Mouse (Mus musculus) liver, embryonic 12.5 days (tissue): ENCODE measurements at regions not wholly inside any gene's neighbourhood (a gene's known extent, or its start where the extent isn't known, plus 50 kb on each side); places are given as distances from the start of the nearest gene placed in this dataset.

Experiments used
- ATAC-seq: fragments of 200-750 bp; cut with Nextera tagmentation; 2 replicates; pipeline ENCODE4 v1.8.0; 2017; ENCODE audit warnings: moderate number of reproducible peaks, mild to moderate bottlenecking, moderate library complexity
- H3K27ac ChIP-seq: fragments of 300-500 bp; sonication (generic); 2 replicates; pipeline ENCODE4 v1.5.1; 2016; ENCODE audit warnings: mild to moderate bottlenecking
- H3K27me3 ChIP-seq: fragments of 300-500 bp; sonication (generic); replicated peaks from 2 replicates; pipeline ENCODE4 v1.6.1; 2016; ENCODE audit warnings: mild to moderate bottlenecking, moderate library complexity
- H3K36me3 ChIP-seq: fragments of 300-500 bp; sonication (generic); 2 replicates; pipeline ENCODE4 v1.6.1; 2016; ENCODE audit warnings: mild to moderate bottlenecking, moderate library complexity
- H3K4me1 ChIP-seq: fragments of 300-500 bp; sonication (generic); 2 replicates; pipeline ENCODE4 v1.6.1; 2016
- H3K4me2 ChIP-seq: fragments of 300-500 bp; sonication (generic); 2 replicates; pipeline ENCODE4 v1.6.1; 2016; ENCODE audit warnings: mild to moderate bottlenecking, moderate library complexity
- H3K4me3 ChIP-seq: fragments of 300-500 bp; sonication (generic); 2 replicates; pipeline ENCODE4 v1.5.1; 2016; ENCODE audit warnings: mild to moderate bottlenecking, moderate library complexity
- H3K9ac ChIP-seq: fragments of 300-500 bp; sonication (generic); 2 replicates; pipeline ENCODE4 v1.6.1; 2016; ENCODE audit warnings: mild to moderate bottlenecking, moderate library complexity
- H3K9me3 ChIP-seq: fragments of 300-500 bp; sonication (generic); replicated peaks from 2 replicates; pipeline ENCODE4 v1.6.1; 2016; ENCODE audit warnings: mild to moderate bottlenecking, moderate library complexity
- WGBS: fragments of 180-500 bp; shearing (Covaris S2); methylation state at CpG from one replicate; pipeline ENCODE4 v1.1.7; 2016; ENCODE audit not compliant: insufficient replicate concordance; 5-methylcytosine and 5-hydroxymethylcytosine counted together

DNA sequence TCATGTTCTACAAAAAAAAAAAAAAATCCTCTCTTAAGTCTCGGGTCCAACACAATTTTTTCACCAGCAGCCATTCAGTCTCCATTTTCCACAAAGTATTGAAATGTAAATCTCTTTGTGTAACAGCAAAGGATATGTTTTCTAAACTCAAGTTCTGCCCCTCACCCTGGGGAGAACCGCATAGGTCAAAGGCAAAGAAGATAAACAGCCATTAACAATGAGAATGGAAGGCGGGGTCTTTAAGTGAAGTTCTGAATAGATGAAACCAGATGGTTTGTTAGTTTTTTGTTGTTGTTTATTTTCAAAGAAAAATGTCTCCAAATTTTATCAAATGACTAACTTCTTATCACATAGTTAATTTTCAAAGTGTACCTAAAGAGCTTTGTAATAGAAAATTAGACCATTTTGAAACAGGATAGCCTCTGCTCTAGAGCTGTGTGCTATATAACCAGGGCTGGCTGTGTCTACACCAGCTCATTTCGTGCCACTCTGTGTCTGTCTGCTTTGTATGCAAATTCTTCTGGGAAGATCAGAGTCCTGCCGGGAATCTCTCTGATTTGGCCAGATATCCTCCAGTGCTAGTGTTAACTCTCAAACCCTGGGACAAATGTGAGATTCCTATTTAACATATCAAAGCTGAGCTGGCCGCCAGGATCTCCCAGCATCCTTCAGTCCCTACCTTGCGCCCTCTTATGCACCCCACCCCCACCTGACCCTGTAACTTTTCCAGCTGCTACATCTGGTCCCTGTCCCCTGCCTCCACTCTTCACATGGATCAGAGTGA is 240.9 kb downstream of the Qk start:
- 51% methylated on average over 7 of the region's 7 CpGs for WGBS
- no peak for ATAC-seq
- Histone ChIP-seq H3K27me3 (no peaks in the 10 kb centered on the region), H3K36me3 (no peaks in the 10 kb centered on the region), H3K27ac (no peak overlapping the region), H3K4me3 (no peak overlapping the region), H3K4me1 (no peaks in the 10 kb centered on the region), H3K4me2 (no peak overlapping the region), H3K9ac (no peak overlapping the region), H3K9me3 (no peaks in the 10 kb centered on the region)

DNA sequence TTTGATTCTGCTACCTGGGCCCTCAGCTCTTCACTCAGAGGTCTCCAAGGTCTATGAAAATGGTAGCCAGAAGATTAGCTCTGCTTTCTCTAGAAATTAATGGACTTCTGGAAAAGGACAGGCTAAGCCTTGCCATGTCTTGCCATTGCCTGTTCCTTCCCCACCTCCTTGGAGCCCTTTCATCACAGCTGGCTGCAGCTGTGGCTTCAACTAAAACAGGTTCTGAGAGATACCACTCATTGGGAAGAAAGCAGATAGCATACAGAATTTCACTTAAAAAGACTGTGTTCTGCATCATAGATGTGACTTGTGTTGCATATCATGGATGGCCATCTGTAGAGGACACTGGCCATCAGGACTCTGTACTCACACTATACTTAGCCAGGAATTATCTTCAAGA is 246.4 kb downstream of the Qk start:
- no peak overlapping the region for H3K9ac ChIP-seq
- no peak overlapping the region for H3K27ac ChIP-seq
- no peaks in the 10 kb centered on the region for H3K9me3 ChIP-seq
- no peaks in the 10 kb centered on the region for H3K36me3 ChIP-seq
- no peaks in the 10 kb centered on the region for H3K4me1 ChIP-seq
- H3K4me2 ChIP-seq: no peak overlapping the region
- H3K27me3 ChIP-seq: no peaks in the 10 kb centered on the region
- no peak overlapping the region for H3K4me3 ChIP-seq
- no peak for ATAC-seq

DNA sequence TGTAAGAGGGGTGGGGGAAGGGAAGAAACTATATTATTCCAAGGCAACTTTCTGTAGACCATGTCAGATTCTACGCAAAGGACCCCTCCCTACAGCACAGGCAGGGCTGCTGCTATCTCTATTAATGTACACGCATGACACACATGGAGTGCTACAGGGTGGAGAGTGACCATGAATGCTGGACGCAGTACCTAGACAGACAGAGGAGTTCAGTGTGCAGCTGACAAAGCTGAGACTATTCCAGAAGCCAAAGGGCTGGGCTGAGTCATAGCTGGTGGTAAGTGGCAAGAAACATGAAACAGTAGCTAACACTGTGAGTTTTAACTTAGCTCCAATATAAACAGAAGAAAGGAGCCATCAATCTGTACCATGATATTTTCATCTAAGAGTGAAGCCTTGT is 250.4 kb downstream of the Qk start:
- WGBS: 71% methylated on average over 3 of the region's 3 CpGs
- ATAC-seq: no peak
- H3K27me3 ChIP-seq: no peaks in the 10 kb centered on the region

DNA sequence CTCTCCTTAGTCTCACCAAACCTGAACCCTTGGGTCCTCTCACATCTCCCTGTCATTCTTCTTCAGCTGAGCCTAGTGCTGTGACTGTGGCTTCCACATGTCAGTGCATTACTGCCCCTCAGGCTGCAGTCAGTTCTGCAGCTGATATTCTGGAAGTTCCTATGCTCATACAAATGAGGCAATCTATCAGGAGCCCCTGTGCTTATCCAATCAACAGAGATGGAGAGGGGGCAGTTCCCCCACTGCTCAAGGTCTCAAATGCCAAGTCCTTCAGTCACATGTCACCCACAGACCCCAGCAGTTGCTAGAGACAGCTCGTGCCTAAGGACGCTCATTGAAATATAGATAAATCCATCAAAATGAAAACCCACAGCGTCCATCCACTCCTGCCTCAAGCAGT is 254.5 kb downstream of the Qk start:
- no peak for ATAC-seq
- Histone ChIP-seq H3K9ac (no peak overlapping the region), H3K27me3 (no peaks in the 10 kb centered on the region), H3K27ac (no peak overlapping the region), H3K4me1 (no peaks in the 10 kb centered on the region), H3K36me3 (no peaks in the 10 kb centered on the region), H3K9me3 (no peaks in the 10 kb centered on the region), H3K4me2 (no peak overlapping the region), H3K4me3 (no peak overlapping the region)
- WGBS: 61% methylated on average over 3 of the region's 3 CpGs

More for the DNA sequence above, 250.4 kb downstream of the Qk start:
- Histone ChIP-seq H3K36me3 (no peaks in the 10 kb centered on the region), H3K27ac (no peak overlapping the region), H3K9ac (no peak overlapping the region), H3K4me3 (no peak overlapping the region), H3K4me1 (no peaks in the 10 kb centered on the region), H3K9me3 (no peaks in the 10 kb centered on the region), H3K4me2 (no peak overlapping the region)

DNA sequence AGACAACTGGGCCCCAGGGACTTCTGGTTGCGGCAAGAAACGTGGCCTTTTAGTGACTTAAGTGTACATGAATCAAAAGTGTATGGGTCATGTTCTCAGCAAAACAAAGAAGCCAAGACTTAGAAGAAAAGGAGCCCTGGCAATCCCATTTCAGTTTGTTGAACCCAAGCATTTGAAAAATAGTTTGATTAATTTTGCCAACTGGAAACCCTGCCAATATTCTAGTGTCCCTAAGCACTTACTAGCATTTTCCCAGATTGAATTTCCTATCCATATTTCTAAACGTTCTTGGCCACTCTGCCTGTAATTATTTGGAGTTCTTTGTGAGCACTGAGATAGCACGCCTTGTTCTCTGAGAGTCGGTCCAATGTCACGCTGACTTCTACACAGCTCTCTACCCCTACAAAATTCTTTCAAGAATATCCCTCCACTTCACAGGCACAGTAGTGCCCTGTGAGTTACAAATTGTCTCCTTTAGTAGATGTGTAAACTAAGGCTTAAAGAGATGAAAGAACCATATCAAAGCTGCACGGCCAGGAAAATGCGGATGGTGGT is 257.0 kb downstream of the Qk start:
- Histone ChIP-seq H3K27me3 (no peaks in the 10 kb centered on the region), H3K36me3 (no peaks in the 10 kb centered on the region), H3K4me1 (no peaks in the 10 kb centered on the region), H3K4me2 (no peak overlapping the region), H3K4me3 (no peak overlapping the region), H3K27ac (no peak overlapping the region), H3K9me3 (no peaks in the 10 kb centered on the region), H3K9ac (no peak overlapping the region)
- ATAC-seq: no peak
- 78% methylated on average over 8 of the region's 8 CpGs for WGBS

DNA sequence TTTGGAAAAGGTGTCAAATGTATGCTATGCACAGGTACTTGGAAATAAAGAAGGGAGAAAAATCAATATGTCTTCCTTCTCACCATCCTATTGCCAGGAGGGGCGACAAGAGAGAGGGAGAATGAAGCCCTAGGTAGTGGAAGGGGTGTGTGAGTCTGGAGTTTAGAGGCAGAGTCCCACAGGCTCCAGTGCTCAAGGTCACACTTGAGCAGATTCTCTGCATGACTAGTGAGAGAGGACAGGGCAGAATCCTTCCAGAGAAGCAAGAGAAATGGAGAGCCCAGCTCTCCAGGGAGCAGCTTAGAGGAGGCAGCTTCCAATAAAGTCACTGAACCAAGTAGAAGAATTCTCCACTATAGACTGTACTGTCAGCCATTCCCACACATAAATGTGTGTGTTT is 261.9 kb downstream of the Qk start:
- ATAC-seq: no peak
- no peak overlapping the region for H3K4me2 ChIP-seq
- no peak overlapping the region for H3K9ac ChIP-seq
- H3K4me3 ChIP-seq: no peak overlapping the region
- no peak overlapping the region for H3K27ac ChIP-seq
- H3K4me1 ChIP-seq: no peaks in the 10 kb centered on the region
- H3K9me3 ChIP-seq: no peaks in the 10 kb centered on the region
- 43% methylated on average over 1 of the region's 1 CpGs for WGBS
- no peaks in the 10 kb centered on the region for H3K27me3 ChIP-seq
- H3K36me3 ChIP-seq: no peaks in the 10 kb centered on the region

DNA sequence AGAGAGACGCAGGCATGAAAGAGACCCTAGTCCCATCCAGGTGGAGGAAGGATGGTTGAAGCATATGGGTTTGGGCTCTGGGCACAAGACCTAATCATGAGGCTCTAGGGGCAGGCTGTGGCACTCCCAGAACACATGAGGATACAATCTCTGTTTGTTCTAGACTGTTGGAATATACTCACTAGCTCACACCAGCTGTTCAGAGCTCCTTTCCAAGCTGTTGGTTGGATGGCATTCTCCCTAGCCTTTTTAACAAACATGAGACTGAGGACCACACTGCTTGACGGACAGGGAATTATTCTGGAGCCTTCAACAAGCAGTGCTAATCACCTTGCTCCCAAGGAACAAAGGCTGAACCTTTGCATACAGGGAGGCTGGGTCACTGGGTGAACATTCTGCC is 263.6 kb downstream of the Qk start:
- no peaks in the 10 kb centered on the region for H3K9me3 ChIP-seq
- no peak overlapping the region for H3K4me2 ChIP-seq
- 66% methylated on average over 2 of the region's 2 CpGs for WGBS
- no peak overlapping the region for H3K9ac ChIP-seq
- no peak for ATAC-seq
- H3K27me3 ChIP-seq: no peaks in the 10 kb centered on the region
- no peak overlapping the region for H3K4me3 ChIP-seq
- H3K4me1 ChIP-seq: no peaks in the 10 kb centered on the region
- H3K27ac ChIP-seq: no peak overlapping the region
- no peaks in the 10 kb centered on the region for H3K36me3 ChIP-seq

DNA sequence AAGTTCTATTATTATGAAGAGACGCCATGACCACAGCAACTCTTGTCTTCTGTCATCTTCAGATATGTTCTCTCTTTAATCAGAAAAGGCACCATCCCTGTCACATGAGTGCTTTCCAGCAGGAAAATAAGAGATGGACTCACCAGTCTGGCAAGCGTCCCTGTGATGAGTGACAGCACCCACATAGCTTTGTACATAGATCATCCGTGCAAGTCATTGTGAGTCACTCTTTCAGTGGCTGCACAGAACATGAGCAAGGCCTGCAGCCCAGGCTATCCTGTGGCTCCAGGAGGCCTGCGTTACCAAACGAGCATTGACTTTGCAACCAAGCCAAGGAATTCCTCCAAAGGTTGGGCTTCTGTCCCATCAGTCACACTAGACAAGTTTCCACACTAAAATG is 265.3 kb downstream of the Qk start:
- WGBS: 66% methylated on average over 5 of the region's 5 CpGs
- Histone ChIP-seq H3K9ac (no peak overlapping the region), H3K4me3 (no peak overlapping the region), H3K36me3 (no peaks in the 10 kb centered on the region), H3K27me3 (no peaks in the 10 kb centered on the region), H3K27ac (no peak overlapping the region), H3K4me2 (no peak overlapping the region), H3K9me3 (no peaks in the 10 kb centered on the region), H3K4me1 (no peaks in the 10 kb centered on the region)
- no peak for ATAC-seq

DNA sequence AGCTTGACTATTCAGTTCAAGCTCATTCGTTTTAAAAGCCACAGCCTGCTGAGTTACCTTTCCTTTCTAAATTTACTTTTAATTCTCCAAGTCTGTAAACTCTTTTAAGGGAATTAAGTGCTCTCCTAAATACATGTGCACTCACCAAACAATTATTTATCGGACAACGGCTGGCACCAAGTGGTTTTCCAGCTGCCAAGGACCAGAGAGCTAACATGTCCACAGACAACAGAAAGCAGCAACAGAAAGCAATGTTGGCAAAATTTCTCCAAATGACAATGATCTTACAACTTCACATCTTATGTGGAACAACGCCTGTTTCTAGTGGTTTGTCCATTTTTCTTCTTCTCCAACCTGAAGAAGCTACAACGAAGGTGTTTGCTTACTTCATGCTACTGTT is 275.3 kb downstream of the Qk start:
- Histone ChIP-seq H3K4me3 (no peak overlapping the region), H3K36me3 (no peaks in the 10 kb centered on the region), H3K4me1 (peaks cover 21% of the 10 kb centered on the region), H3K27ac (no peak overlapping the region), H3K4me2 (no peak overlapping the region), H3K27me3 (no peaks in the 10 kb centered on the region), H3K9me3 (no peaks in the 10 kb centered on the region), H3K9ac (no peak overlapping the region)
- ATAC-seq: no peak
- 67% methylated on average over 5 of the region's 5 CpGs for WGBS

DNA sequence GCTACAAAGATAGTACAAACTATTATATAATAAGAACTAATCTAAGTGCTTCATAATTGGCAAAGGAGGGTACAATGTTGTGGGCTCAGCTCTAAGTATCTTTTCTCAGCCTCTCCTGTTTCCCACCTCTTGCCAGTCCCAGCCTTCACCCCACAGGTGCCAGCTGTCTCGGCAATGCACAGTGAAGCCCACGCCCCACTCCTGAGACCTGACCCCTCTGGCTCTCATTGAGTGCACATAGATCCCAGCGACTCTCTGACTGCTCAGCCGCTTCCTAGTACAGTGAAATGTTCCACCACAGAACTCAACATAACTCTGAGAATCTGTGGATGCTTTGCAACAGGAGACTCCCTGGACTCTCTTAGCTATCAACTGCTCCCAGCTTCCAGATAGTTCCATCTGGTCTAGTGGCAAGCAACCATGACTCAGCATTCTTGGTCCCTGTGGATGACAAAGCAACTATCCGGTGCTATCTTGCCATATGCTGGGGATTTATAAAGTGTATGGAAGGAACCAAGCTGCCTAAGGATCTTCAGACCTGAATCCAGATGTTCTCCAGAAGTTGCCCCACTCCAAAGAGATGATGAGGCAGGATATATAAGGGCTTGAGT is 277.5 kb downstream of the Qk start:
- Histone ChIP-seq H3K4me3 (no peak overlapping the region), H3K36me3 (no peaks in the 10 kb centered on the region), H3K9ac (no peak overlapping the region), H3K27me3 (no peaks in the 10 kb centered on the region), H3K4me2 (peak overlapping the region; percentile 28; the same call in 1 of the 2 replicates), H3K4me1 (peaks cover 21% of the 10 kb centered on the region), H3K9me3 (no peaks in the 10 kb centered on the region), H3K27ac (peak overlapping the region; percentile 74)
- ATAC-seq: peak; percentile 93
- WGBS: 66% methylated on average over 5 of the region's 5 CpGs

DNA sequence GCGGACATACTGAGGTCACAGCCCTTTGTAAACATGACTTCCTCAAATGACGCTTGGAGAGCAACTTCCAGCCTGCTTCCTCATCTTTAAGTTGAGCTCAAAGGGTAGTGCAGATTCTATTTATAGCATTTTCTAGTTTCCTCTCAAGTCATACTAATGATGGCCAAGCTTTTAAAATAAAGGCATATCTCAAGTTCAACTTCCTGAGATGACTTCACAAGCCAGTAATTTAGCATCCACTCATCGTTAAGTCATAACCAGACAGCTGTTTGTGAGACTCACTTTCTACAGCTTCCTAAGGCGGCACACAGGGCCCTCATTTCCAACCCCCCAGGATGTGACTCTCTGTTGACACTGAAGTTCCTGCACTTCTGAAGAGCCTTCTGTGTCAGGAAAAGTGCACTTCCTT is 278.7 kb downstream of the Qk start:
- Histone ChIP-seq H3K27me3 (no peaks in the 10 kb centered on the region), H3K4me2 (no peak overlapping the region), H3K36me3 (no peaks in the 10 kb centered on the region), H3K27ac (peak overlapping the region; percentile 45; the same call in 1 of the 2 replicates), H3K4me1 (peaks cover 21% of the 10 kb centered on the region), H3K4me3 (no peak overlapping the region), H3K9me3 (no peaks in the 10 kb centered on the region), H3K9ac (no peak overlapping the region)
- WGBS: 25% methylated on average over 4 of the region's 4 CpGs
- no peak for ATAC-seq

DNA sequence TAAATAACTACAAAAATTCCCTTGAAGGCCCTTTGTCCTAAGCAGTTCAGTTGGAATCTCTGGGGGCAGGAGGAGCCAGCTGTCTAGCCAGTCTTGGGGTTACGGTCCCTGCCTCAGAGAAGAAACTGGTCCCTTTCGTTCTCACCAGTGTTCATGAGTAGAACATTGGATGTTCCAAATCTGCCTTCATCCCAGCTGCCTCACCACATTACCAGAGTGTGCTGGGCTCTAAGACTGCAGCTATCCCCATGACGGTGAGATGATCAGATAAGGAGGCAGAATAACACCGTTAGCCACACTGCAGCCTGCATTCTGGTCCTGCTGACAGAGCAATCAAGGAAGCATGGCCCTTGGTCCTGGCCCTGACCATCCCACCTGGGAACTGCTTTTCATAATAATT is 279.3 kb downstream of the Qk start:
- Histone ChIP-seq H3K4me1 (peaks cover 21% of the 10 kb centered on the region), H3K9me3 (no peaks in the 10 kb centered on the region), H3K4me2 (no peak overlapping the region), H3K9ac (no peak overlapping the region), H3K27me3 (no peaks in the 10 kb centered on the region), H3K36me3 (no peaks in the 10 kb centered on the region), H3K27ac (peak overlapping the region; percentile 45; the same call in 1 of the 2 replicates), H3K4me3 (no peak overlapping the region)
- 42% methylated on average over 4 of the region's 4 CpGs for WGBS
- ATAC-seq: no peak
